Mouse (Mus musculus): Measurements from ENCODE around the gene Izumo4. TPM values are rescaled to one million over a fixed set of nuclear protein-coding genes. Genes with fewer than 3 reads are reported as not detected.

Izumo4 gene
- polyA plus RNA-seq, 1 experiment = 39.5 TPM

DNA sequence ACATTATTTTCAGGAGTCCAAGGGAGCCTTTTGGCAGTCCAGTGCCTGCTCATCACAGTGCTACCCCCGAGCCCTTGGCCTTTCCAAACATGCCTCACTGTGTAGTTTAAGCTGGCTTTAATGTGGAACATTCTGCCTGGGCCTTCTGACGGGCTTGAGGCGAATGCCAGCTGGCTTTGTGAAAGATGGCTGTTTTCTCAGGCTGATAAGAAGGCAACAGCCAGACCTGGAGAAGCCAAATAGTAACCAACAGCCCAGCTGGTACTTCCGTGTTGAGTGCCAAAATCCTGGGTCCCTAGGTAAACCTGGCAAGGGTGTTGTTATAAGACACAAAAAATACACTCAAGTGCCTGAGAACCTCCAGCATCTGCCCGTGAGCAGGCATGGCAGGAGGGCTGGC is 34.7 kb downstream of the Izumo4 start:
- H3K4me3 ChIP-seq (ENCODE audit: insufficient read depth, low read depth, low read length) = no peak overlapping the region
- TF ChIP-seq CTCF (conservative IDR thresholded peaks at IDR 0.05; ENCODE audit: insufficient read depth, insufficient read length, low read depth, low read length) = no peak
- no peak for TF ChIP-seq POLR2A (IDR thresholded peaks at IDR 0.05; ENCODE audit: low read depth, low read length)
- H3K36me3 ChIP-seq (ENCODE audit: control insufficient read depth, insufficient read depth, low read length) = no peaks in the 10 kb centered on the region
- H3K27ac ChIP-seq (ENCODE audit: insufficient read depth, low read depth, low read length) = no peak overlapping the region
- H3K4me1 ChIP-seq (ENCODE audit: control insufficient read depth, insufficient read depth, low read length) = peaks cover 14% of the 10 kb centered on the region
- no peaks in the 10 kb centered on the region for H3K27me3 ChIP-seq (replicated peaks; ENCODE audit: control insufficient read depth, insufficient read depth, low read length)
- DNase-seq = no peak
- 56% methylated on average over 5 of the region's 5 CpGs for WGBS

DNA sequence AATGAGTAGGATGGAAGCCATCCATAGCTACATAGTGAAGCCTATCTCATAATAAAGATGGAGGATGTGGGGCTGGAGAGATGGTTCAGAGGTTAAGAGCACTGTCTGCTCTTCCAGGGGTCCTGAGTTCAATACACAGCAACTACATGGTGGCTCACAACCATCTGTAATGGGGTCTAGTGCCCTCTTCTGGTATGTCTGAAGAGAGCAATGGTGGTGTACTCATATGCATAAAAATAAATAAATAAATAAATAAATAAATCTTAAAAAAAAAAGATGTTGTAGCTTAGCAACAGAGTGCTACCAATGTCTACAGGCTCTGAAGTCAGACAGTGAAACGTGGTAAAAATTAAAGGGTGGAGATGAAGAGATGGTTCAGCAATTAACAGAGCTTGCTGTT is 36.7 kb downstream of the Izumo4 start:
- peaks cover 16% of the 10 kb centered on the region for H3K4me1 ChIP-seq (ENCODE audit: control insufficient read depth, insufficient read depth, low read length)
- whole genome bisulfite sequencing = 25% methylated on average over 1 of the region's 1 CpGs
- H3K27me3 ChIP-seq (replicated peaks; ENCODE audit: control insufficient read depth, insufficient read depth, low read length) = no peaks in the 10 kb centered on the region
- TF ChIP-seq CTCF (conservative IDR thresholded peaks at IDR 0.05; ENCODE audit: insufficient read depth, insufficient read length, low read depth, low read length) (no peak), POLR2A (IDR thresholded peaks at IDR 0.05; ENCODE audit: low read depth, low read length) (no peak)
- no peak for DNase-seq
- H3K27ac ChIP-seq (ENCODE audit: insufficient read depth, low read depth, low read length) = no peak overlapping the region
- H3K4me3 ChIP-seq (ENCODE audit: insufficient read depth, low read depth, low read length) = no peak overlapping the region
- no peaks in the 10 kb centered on the region for H3K36me3 ChIP-seq (ENCODE audit: control insufficient read depth, insufficient read depth, low read length)

DNA sequence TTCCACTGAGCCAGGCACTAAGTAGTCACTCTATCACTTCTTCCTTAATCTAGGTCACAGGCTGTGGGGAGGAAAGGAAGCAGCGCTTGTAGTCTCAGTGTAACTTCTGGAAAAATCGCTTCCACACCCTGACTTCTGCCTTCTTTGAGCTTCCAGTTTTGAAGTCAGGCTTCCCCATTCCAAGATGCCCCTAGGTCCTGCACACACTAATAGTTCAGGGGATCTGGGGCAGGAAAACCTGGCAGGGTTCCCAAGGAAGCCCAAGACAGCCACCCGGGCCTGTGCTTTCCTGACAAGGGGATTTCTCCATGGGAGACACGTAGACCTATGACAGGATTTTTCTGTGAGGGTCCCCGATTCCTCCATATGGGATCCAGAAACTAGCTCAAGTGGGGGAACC is 39.2 kb downstream of the Izumo4 start:
- no peaks in the 10 kb centered on the region for H3K27me3 ChIP-seq (replicated peaks; ENCODE audit: control insufficient read depth, insufficient read depth, low read length)
- TF ChIP-seq POLR2A (IDR thresholded peaks at IDR 0.05; ENCODE audit: low read depth, low read length) = no peak
- no peak for TF ChIP-seq CTCF (conservative IDR thresholded peaks at IDR 0.05; ENCODE audit: insufficient read depth, insufficient read length, low read depth, low read length)
- peak; percentile 33 for DNase-seq
- peak overlapping the region; percentile 53; the same call in 1 of the 2 replicates for H3K27ac ChIP-seq (ENCODE audit: insufficient read depth, low read depth, low read length)
- 4% methylated on average over 5 of the region's 5 CpGs for WGBS
- peak overlapping the region; percentile 98 for H3K4me3 ChIP-seq (ENCODE audit: insufficient read depth, low read depth, low read length)
- H3K36me3 ChIP-seq (ENCODE audit: control insufficient read depth, insufficient read depth, low read length) = no peaks in the 10 kb centered on the region
- H3K4me1 ChIP-seq (ENCODE audit: control insufficient read depth, insufficient read depth, low read length) = peaks cover 20% of the 10 kb centered on the region

DNA sequence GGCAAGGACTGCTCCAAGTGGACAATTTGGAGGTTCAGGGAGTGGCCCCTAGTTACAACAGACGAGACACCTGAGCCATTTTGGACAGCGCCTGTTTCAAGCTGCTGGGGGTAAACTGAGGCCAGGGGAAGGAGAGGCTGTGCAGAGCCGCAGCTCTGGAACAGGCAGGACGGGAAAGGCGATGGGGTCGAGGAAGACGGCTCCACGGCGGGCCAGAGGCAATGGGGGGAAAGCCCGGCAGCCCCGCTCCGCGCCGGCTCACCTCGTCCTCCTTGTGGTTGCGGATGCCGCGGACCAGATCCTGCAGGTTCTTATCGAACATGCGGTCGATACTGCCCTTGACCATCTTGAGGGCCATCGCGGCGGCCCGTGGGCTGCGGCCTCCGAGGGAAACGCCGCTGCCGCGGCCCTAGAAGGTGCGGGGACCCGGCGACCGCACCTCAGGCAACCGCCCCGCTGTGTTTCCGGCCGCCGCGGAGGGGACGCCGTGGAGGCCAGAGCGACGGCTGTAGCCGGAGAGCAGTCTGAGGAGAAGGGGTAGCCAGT is 39.7 kb downstream of the Izumo4 start:
- no peak for TF ChIP-seq CTCF (conservative IDR thresholded peaks at IDR 0.05; ENCODE audit: insufficient read depth, insufficient read length, low read depth, low read length)
- no peak for TF ChIP-seq POLR2A (IDR thresholded peaks at IDR 0.05; ENCODE audit: low read depth, low read length)
- under 1% methylated on average over 46 of the region's 46 CpGs for WGBS

DNA sequence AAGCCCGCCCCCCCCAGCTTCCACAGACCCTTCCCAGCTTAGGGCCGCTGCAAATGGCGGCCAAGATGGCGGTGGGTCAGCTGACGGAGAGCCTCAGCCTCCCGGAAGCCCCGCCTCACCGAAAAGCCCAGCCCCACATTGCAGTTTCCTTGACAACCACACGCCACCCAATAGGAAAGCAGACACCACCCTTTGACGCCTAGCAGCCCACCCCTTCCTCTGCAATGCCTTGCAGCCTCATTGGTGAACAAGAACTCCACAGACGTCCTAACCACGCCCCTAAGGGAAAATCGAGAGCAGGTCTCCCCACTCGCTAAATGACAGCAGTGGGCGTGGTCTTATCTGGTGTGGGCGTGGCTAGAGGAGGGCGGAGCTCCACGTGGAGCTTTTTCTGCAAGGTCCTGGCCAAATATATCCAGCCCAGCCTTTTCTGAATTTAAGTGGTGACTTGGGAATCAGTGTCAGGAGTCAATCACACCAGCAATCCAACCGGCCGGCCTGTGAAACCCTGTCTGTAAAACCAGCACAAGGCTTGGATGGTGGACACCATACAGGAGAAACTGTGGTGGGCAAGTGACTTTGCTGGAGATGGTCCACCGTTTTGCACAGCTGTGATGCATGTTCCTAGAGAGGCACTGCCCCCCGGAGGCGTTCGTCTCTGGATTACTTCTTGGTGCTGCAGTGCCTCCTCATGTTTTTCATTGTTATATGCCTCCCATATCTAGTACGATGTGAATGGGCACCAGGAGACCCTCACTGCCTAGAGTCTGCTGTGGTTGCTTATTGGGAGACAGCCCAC is 40.4 kb downstream of the Izumo4 start, which contains the start of gene Ap3d1:
Gene Ap3d1, minus strand, starts transcription at position 85 of the 799 bp plus-strand sequence.
- peak; percentile 100 for DNase-seq
- Histone ChIP-seq H3K27me3 (replicated peaks; ENCODE audit: control insufficient read depth, insufficient read depth, low read length) (no peaks in the 10 kb centered on the region), H3K4me1 (ENCODE audit: control insufficient read depth, insufficient read depth, low read length) (peaks cover 20% of the 10 kb centered on the region), H3K27ac (ENCODE audit: insufficient read depth, low read depth, low read length) (peak within 1 kb of the TSS; percentile 53), H3K4me3 (ENCODE audit: insufficient read depth, low read depth, low read length) (peak within 1 kb of the TSS; percentile 98), H3K36me3 (ENCODE audit: control insufficient read depth, insufficient read depth, low read length) (no peaks in the 10 kb centered on the region)
- WGBS = 2% methylated on average over 25 of the region's 25 CpGs
- no peak for TF ChIP-seq POLR2A (IDR thresholded peaks at IDR 0.05; ENCODE audit: low read depth, low read length)
- TF ChIP-seq CTCF (conservative IDR thresholded peaks at IDR 0.05; ENCODE audit: insufficient read depth, insufficient read length, low read depth, low read length) = no peak

More for the DNA sequence above, 39.7 kb downstream of the Izumo4 start:
- DNase-seq = no peak
- Histone ChIP-seq H3K27ac (ENCODE audit: insufficient read depth, low read depth, low read length) (peak overlapping the region; percentile 53), H3K4me3 (ENCODE audit: insufficient read depth, low read depth, low read length) (peak overlapping the region; percentile 98), H3K4me1 (ENCODE audit: control insufficient read depth, insufficient read depth, low read length) (peaks cover 20% of the 10 kb centered on the region), H3K27me3 (replicated peaks; ENCODE audit: control insufficient read depth, insufficient read depth, low read length) (no peaks in the 10 kb centered on the region), H3K36me3 (ENCODE audit: control insufficient read depth, insufficient read depth, low read length) (no peaks in the 10 kb centered on the region)

DNA sequence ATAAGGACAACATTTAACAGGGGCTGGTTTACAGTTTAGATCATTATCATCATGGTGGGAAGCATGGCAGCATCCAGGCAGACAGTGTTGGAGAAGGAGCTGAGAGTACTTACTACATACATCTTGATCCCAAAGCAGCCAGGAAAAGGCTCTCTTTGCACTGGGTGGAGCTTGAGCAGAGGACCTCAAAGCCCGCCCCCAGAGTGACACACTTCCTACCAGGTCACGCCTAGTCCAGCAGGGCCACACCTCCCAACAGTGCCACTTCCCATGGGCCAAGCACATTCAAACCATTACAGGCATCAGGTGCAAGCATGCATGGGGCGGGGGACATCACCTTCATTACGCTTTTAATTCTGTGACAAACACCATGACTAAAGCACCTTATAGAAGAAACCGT is 42.3 kb downstream of the Izumo4 start:
- peak; percentile 83 for DNase-seq
- WGBS = 35% methylated on average over 5 of the region's 5 CpGs
- Histone ChIP-seq H3K4me3 (ENCODE audit: insufficient read depth, low read depth, low read length) (no peak overlapping the region), H3K27me3 (replicated peaks; ENCODE audit: control insufficient read depth, insufficient read depth, low read length) (no peaks in the 10 kb centered on the region), H3K27ac (ENCODE audit: insufficient read depth, low read depth, low read length) (no peak overlapping the region), H3K4me1 (ENCODE audit: control insufficient read depth, insufficient read depth, low read length) (peaks cover 18% of the 10 kb centered on the region), H3K36me3 (ENCODE audit: control insufficient read depth, insufficient read depth, low read length) (no peaks in the 10 kb centered on the region)
- TF ChIP-seq POLR2A (IDR thresholded peaks at IDR 0.05; ENCODE audit: low read depth, low read length) (no peak), CTCF (conservative IDR thresholded peaks at IDR 0.05; ENCODE audit: insufficient read depth, insufficient read length, low read depth, low read length) (no peak)

DNA sequence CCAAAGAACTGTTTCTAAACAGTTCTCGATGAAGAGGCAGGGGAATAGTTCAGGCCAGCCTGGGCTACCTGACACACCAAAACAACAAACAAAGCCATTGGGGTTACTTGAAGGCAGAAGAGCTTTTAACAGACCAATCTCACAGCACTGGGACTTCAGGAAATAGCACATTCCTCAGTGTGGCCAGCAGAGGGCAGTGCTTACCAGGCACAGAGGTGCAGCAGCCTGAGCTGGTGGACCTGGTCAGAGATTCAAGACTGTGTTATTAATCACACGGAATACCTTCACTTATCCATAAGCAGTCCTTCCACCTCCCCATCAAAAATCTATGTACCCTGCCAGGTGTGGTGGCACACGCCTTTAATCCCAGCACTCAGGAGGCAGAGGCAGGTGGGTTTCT is 45.4 kb downstream of the Izumo4 start:
- Histone ChIP-seq H3K27ac (ENCODE audit: insufficient read depth, low read depth, low read length) (no peak overlapping the region), H3K4me1 (ENCODE audit: control insufficient read depth, insufficient read depth, low read length) (peaks cover 11% of the 10 kb centered on the region), H3K4me3 (ENCODE audit: insufficient read depth, low read depth, low read length) (no peak overlapping the region), H3K27me3 (replicated peaks; ENCODE audit: control insufficient read depth, insufficient read depth, low read length) (no peaks in the 10 kb centered on the region), H3K36me3 (ENCODE audit: control insufficient read depth, insufficient read depth, low read length) (no peaks in the 10 kb centered on the region)
- WGBS = 10% methylated on average over 3 of the region's 3 CpGs
- peak; percentile 83 for DNase-seq
- peak; percentile 99 for TF ChIP-seq CTCF (conservative IDR thresholded peaks at IDR 0.05; ENCODE audit: insufficient read depth, insufficient read length, low read depth, low read length)
- TF ChIP-seq POLR2A (IDR thresholded peaks at IDR 0.05; ENCODE audit: low read depth, low read length) = no peak

All from kidney, adult 2 months (tissue).